Mouse (Mus musculus) lung, adult 2 months (tissue): ENCODE results near the gene Sipa1l1.

Experiments
- CTCF ChIP-seq: fragments of 200-500 bp; IDR thresholded peaks from 2 replicates; pipeline ENCODE4 v1.5.1; 2011; ENCODE audit warnings: mild to moderate bottlenecking, low read length, control low read depth; ENCODE audit not compliant: insufficient read depth
- POLR2A ChIP-seq: fragments of 200-500 bp; IDR thresholded peaks from 2 replicates; pipeline ENCODE4 v1.6.1; 2011; ENCODE audit warnings: low read depth, mild to moderate bottlenecking, control low read depth, low read length, borderline replicate concordance; ENCODE audit errors: extremely low read depth

- TF ChIP-seq POLR2A = no peak
- TF ChIP-seq CTCF = no peak
These were observed 25.8 kb downstream of the Sipa1l1 start for GRCm38 (mm10) chr12:82194919-82195318.
